Mouse (Mus musculus) brain, embryonic 14.5 days (tissue): ENCODE measurements around the gene Rbpms2. TPM values are rescaled to one million over a fixed set of nuclear protein-coding genes. Genes with fewer than 3 reads are reported as not detected.
A peak's percentile ranks its signal among the peaks of the same experiment; 100 is the strongest.

ENCODE experiments used
- DNase-seq: peaks from one replicate; pipeline ENCODE4 v3.0.0-alpha.2; 2011; ENCODE audit warnings: low read depth
- CTCF ChIP-seq: fragments of 200-500 bp; IDR thresholded peaks from 2 replicates; pipeline ENCODE4 v1.5.1; 2012; ENCODE audit warnings: inconsistent platforms, mild to moderate bottlenecking, moderate library complexity, borderline replicate concordance; ENCODE audit not compliant: insufficient read depth, insufficient read length; ENCODE audit errors: extremely low read depth
- POLR2A ChIP-seq: fragments of 200-500 bp; IDR thresholded peaks from 2 replicates; pipeline ENCODE4 v1.6.1; 2012; ENCODE audit warnings: mild to moderate bottlenecking, inconsistent platforms, borderline replicate concordance; ENCODE audit not compliant: poor library complexity, insufficient read depth, insufficient read length, severe bottlenecking; ENCODE audit errors: extremely low read depth
- polyA plus RNA-seq: library from polyadenylated mRNA; depleted of rRNA; stranded (reverse); fragments of >200 nt; gene quantifications from 2 replicates; pipeline ENCODE4 v1.2.3, GENCODE M21; 2012

Gene Rbpms2
- polyA plus RNA-seq, 1 experiment, result 6.9 TPM

DNA sequence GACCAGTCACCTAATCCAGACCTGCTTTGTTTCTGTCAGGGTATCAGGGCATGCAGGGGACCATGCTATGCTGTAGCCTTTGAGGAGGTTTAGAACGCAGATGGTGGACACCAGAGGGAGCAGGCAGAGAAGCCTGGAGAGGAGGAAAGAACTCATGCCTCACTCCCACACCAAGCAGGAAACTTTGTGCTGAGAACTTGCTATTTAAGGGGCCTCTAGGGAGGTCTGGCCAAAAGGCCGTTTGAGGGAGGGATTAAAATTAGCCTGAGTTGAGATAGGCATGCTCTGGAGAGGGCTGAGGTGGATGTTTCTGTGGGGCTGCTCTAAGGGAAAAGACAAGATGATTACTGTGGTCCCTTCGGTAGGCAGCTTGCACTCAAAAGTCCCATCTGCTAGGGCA is 16.5 kb downstream of the Rbpms2 start:
- DNase-seq, result no peak

DNA sequence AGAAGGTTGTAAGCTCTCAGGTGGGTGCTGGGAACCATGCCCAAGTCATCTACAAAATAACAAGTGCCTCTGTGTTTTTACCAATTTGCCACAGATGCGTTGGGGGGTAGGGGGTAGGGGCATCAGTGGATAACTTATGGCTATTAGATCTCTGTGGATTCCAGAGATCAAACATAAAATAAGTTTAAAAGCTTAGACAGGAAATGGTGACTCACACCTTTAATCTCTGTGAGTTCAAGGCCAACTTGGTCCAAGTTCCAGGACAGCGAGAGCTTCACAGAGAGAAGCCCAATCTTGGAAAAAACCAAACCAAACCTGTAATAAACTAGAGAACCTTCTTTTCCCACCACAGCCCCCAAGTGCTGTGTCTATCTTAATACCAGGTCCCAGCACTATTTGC is 17.3 kb downstream of the Rbpms2 start:
- TF ChIP-seq POLR2A, result no peak
- no peak for TF ChIP-seq CTCF
- no peak for DNase-seq

More for the DNA sequence above, 16.5 kb downstream of the Rbpms2 start:
- no peak for TF ChIP-seq POLR2A
- no peak for TF ChIP-seq CTCF

DNA sequence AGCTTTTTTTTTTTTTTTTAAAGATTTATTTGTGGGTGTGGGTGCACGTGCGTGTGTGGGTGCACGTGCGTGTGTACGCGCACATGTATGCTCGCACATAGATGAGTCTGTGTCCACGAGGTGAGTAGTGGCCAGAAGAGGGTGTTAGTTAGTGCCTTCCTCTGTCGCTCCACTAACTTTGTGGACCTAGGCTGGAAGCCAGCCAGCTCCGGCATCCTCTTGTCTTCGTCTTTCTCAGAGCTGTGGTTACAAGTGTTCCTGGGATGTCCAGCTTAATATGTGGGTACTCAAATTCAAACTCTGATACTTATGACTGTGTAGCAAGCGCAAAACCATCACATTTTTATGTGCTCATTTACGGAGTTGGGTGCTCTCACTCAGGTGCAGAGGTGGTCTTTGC is 19.3 kb downstream of the Rbpms2 start:
- no peak for DNase-seq
- TF ChIP-seq CTCF, result no peak
- TF ChIP-seq POLR2A, result no peak

DNA sequence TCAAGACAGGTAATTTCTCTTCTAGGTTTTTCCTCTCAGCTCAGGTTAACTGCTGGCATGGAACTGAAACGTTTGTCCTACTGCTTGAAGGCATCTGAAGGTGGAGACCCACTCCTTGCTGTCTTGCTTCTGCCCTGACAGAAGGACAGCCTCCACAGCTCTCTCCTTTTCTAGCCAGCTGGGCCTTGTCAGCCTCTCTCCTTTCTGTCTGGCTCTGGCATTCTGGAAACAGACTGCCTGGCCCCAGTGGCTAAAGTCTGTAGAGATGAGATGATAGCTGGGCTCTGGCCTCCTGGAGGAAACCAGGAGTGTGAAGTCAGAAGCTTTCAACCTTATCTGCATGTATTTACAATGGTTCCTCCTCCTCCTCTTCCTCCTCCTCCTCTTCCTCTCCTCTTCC is 20.5 kb downstream of the Rbpms2 start:
- DNase-seq, result no peak
- TF ChIP-seq POLR2A (no peak), CTCF (no peak)

DNA sequence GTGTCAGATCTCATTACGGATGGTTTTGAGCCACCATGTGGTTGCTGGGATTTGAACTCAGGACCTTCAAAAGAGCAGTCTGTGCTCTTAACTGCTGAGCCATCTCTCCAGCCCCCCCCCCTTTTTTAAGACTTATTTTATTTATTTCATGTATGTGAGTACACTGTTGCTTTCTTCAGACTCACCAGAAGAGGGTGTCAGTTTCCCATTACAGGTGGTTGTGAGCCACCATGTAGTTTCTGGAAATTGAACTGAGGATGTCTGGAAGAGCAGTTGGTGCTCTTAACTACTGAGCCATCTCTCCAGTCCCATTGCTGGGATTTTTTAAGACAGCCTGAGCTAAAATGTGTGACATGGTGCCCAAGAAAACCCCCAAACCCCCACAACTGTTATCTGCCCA is 22.5 kb downstream of the Rbpms2 start:
- peak; percentile 27 for DNase-seq

DNA sequence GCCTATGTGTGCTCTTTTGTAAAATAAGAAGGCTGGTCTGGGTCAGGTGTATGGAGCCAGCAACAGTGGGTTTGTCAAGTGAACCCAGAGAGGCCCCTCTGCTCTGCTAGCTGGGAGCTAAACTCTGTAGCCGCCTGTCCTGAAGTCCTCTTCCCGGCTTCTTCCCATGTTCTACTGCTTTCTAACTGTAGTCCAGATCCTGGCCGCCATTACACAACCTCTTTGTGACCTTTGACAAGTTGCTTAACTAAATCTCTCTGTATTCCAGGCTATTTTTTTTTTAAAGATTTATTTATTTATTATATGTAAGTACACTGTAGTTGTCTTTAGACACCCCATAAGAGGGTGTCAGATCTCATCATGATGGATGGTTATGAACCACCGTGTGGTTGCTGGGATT is 24.3 kb downstream of the Rbpms2 start:
- TF ChIP-seq POLR2A (no peak), CTCF (no peak)

DNA sequence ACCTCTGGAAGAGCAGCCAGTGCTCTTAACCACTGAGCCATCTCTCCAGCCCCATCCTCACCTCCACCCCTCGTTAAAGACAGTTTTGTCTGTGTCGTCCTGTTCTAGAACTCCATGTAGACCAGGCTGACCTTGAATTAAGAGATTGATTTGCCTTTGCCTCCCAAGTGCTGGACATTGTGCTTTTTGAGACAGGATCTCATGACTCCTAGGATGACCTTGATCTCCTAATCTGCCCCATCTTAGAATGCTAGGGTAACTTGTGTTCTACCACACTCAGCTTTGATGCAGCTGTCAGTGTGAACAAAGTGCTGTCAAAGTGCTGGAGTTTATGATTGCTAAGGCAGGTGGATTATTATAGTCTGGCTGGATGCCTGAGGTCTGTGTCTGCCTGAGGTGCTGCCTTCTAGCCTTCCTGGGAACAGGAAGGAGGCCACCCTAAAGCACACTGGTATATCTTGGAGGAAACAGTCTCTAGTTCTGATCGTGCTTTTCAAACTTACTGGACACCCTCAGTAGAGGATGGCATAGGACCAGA is 25.3 kb downstream of the Rbpms2 start:
- TF ChIP-seq POLR2A (no peak), CTCF (no peak)
- no peak for DNase-seq

More for the DNA sequence above, 24.3 kb downstream of the Rbpms2 start:
- DNase-seq, result no peak

DNA sequence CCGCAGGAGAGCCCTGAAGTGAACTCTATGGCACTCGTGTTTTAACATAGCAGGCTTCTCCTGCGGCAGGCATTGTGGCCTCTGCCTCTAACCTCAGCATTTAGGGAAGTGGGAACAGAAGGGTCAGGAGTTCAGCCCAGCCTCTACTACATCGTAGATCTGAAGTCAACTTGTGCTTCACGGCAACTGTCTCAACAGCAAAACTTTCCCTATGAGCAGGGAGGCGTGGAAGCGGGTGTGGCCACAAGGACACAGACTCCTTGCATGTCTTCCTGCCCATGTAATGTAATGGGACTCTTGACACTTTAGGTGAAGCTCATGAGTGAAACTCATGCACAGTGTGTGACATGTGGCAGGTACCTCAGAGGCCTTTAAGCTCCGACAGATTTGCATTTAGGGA is 26.1 kb downstream of the Rbpms2 start:
- TF ChIP-seq CTCF (no peak), POLR2A (no peak)
- no peak for DNase-seq

DNA sequence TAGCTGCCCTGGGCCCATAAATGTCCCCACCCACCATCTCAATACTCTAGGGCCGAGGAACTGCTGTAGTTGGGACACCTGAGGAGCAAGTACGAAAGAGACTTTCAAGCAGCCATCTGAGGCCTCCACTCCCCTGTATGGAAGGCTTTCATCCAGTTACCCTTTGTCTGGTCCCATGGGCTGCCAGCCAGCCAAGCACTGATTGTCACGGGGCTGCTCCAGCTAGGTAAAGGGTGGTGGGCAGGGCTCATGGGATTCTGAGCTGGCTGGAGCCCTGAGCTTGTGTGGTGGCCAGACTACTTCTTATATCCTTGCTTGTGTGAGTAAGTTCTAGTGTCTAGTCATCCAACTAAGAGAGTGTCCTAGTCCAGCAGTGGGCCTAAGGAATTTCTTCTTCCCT is 27.8 kb downstream of the Rbpms2 start:
- TF ChIP-seq CTCF, result no peak
- TF ChIP-seq POLR2A, result no peak

DNA sequence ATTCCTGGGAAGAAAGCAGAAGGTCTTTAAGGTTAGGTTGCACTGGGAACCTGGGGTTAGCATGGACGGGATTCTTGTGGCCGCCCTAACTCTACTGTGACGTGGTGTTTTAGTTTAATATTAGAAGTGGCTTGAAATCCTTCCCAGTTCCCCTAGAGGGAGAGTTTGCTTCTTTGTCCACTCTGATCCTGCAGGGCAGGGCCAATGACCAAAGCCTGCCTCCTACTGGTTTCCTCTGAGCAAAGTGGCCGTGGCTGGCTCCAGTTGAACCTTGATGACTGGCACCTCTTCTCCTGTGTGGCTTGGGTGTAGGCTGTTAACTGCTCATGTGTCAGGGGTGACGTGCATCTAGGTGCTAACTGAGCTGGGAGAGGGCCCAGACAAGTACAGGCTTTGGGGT is 31.6 kb downstream of the Rbpms2 start:
- TF ChIP-seq POLR2A (no peak), CTCF (no peak)
- no peak for DNase-seq

More for the DNA sequence above, 27.8 kb downstream of the Rbpms2 start:
- DNase-seq, result no peak

DNA sequence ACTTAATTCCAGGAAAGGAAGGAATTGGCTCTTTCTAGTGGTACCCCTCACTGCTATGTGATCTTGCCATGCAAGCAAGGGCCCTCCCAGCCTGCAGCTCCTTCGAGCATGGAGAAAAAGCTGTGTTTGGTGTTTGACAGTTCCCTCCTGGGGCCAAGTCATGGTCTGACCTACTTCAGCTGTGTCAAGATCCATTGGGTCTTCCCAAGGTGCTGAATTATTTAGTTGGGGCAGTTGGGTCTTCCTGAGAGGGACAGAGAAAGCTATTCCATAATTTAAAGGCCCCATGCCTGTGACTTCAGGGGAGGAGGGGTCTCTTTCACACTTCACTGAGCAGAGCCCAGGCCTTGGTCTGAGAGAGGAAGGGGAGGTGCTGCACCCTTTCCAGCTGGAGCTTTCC is 32.0 kb downstream of the Rbpms2 start:
- TF ChIP-seq CTCF, result no peak
- no peak for TF ChIP-seq POLR2A
- DNase-seq, result no peak

DNA sequence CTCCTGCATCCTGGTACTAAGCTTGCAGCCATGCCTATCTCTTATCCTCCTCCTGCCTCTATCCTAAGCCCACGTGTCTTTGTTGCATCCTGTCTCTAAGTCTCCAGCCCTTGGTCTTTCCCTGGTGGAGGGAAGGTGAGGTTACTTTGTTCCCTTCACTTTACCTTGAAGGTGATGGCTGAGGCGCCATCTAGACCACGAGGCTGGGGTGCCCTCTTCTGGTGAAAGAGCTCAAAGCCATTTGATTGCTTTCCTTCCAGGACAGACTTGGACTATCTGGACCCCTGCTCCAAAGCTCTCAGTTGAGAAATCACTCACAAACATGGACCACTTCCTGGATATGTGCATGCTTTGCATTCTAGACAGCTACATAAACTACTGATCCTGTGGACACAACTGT is 34.7 kb downstream of the Rbpms2 start:
- TF ChIP-seq POLR2A (no peak), CTCF (peak; percentile 86)
- peak; percentile 76 for DNase-seq

DNA sequence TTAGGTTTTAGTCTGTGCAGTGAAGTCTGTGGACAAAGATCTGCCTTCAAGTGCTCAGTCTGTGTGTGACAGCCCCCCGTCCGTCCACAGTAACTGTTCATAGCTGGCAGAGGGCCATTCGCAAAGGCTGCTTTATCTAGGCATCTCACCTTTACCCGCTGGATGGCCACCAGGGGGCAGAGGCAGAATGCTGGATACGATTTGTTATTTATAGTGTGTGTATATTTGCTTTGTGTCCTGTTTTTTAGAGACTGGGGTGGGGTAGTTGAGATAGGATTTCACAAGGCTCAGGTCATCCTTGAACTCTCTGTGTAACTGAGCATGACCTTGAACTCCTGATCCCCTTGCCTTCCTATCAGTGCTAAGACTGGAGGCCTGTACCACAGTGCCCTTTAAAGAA is 36.6 kb downstream of the Rbpms2 start:
- peak; percentile 78 for DNase-seq
- TF ChIP-seq POLR2A, result no peak
- peak; percentile 74; the same call in 1 of the 2 replicates for TF ChIP-seq CTCF

DNA sequence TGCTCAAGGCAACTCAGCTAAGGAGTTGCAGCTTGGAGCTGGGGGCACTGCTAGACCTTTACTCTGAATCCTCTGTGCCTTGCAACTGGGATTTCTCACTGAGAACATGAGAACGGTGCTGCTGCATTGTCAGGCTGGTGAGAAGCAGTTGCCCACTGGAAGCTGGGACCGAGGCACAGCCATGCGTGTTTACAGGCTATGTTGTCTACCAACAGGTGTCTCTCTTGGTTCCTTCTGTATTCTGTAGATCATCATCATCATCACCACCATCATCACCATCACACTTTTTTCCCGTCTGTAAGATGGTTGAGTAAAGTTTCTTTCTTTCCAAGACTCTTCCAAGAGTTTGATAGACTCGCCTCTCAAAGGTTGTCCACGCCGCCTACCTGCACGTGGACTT is 38.3 kb downstream of the Rbpms2 start, which contains the start of gene Oaz2:
Gene Oaz2 (plus strand): TSS at position 301 of the 400 bp plus-strand sequence.
- TF ChIP-seq POLR2A, result no peak
- TF ChIP-seq CTCF, result no peak
- no peak for DNase-seq
